Mouse (Mus musculus): Measurements from ENCODE around the gene Kcnh8. TPM values are rescaled to one million over a fixed set of nuclear protein-coding genes. Genes with fewer than 3 reads are reported as not detected.

The Kcnh8 gene
- polyA plus RNA-seq (2014; fragmentation: Illumina TruSeq; extraction: RNeasy Lipid Tissue Mini Kit (QIAGEN cat#74804); ENCODE audit: low read depth, low replicate concordance): not detected

GRCm38 (mm10) chr17:52602093-52602780, at the start of gene Kcnh8:
Kcnh8 (plus strand) TSS chr17:52602709.

Data from liver, adult 10 weeks (tissue).